Mouse (Mus musculus) ES-Bruce4 (cell line): ENCODE results near the gene Ssrp1.

Experiments
- EP300 ChIP-seq: IDR thresholded peaks from 2 replicates; pipeline ENCODE4 v1.6.1; 2011; ENCODE audit warnings: low read depth, low read length; ENCODE audit not compliant: insufficient read depth
- POLR2A ChIP-seq: IDR thresholded peaks from one replicate; pipeline ENCODE4 v1.8.1; 2011; ENCODE audit warnings: low read length; ENCODE audit not compliant: insufficient read depth

GRCm38 (mm10) chr2:85091325-85091724 is 54.3 kb downstream of the Ssrp1 start:
- TF ChIP-seq EP300 (no peak), POLR2A (no peak)
